Comparison of ENCODE assay signal across 13 mouse cellular contexts in the genomic region with DNA sequence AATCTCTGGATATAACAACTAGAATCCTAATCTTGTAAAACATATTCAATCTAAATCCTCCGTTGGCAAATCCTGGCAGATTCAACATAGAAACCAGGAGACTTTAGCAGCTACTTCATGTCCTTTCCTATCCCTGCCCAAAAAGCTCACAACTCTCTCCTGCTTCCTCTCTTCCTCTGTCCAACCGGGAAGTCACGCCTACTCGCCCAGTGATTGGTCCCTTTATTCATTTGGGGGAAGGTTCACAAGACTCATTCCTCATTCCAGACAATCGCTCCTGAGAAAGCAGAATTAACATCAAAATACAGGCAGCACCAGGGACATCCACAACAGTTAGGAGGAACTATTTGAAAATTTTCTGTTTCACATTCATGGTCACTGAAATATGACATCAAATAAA.
DNase-seq lines count a peak whose midpoint lies in the region; ATAC-seq lines count a peak whose summit lies in the region.
"Had no signal": no experiment of that assay in that cellular context is flagged by ENCODE, and none has a peak within 500 bp of the region (broad histone marks: within the 10 kb centered on the region; RNA-seq: fewer than 3 reads in every experiment).

No protein-coding gene starts in this region.

- no peak overlapping the region for H3K27ac ChIP-seq in hindbrain, embryonic 15.5 days (replicated peaks)
- no peak overlapping the region for H3K27ac ChIP-seq in neural tube, embryonic 12.5 days
- H3K27ac ChIP-seq in kidney, embryonic 14.5 days (ENCODE audit: low read depth, low read length) = no peak overlapping the region
- H3K27ac ChIP-seq: forebrain, embryonic 10.5 days; limb, embryonic 12.5 days; lung, embryonic 15.5 days had no signal

- no peak overlapping the region for H3K4me3 ChIP-seq in hindbrain, embryonic 15.5 days
- no peak overlapping the region for H3K4me3 ChIP-seq in neural tube, embryonic 12.5 days
- H3K4me3 ChIP-seq in kidney, embryonic 14.5 days (ENCODE audit: low read length) = no peak overlapping the region
- H3K4me3 ChIP-seq: forebrain, embryonic 10.5 days; limb, embryonic 12.5 days; lung, embryonic 15.5 days had no signal

- H3K27me3 ChIP-seq in hindbrain, embryonic 15.5 days = no peaks in the 10 kb centered on the region
- H3K27me3 ChIP-seq in neural tube, embryonic 12.5 days (replicated peaks) = no peaks in the 10 kb centered on the region
- no peaks in the 10 kb centered on the region for H3K27me3 ChIP-seq in kidney, embryonic 14.5 days (ENCODE audit: control insufficient read depth, insufficient read depth, low read length)
- H3K27me3 ChIP-seq: limb, embryonic 12.5 days; lung, embryonic 15.5 days had no signal

- DNase-seq in left cerebral cortex, postnatal 4 days = peak; percentile 4
- no peak for DNase-seq in left cerebral cortex, postnatal 25 days (ENCODE audit: low spot score in 2 of 2)
- DNase-seq in embryo, embryonic 11 days = peak; percentile 28
- DNase-seq in frontal cortex, postnatal 25 days (ENCODE audit: low spot score in 2 of 2) = no peak
- DNase-seq: heart, postnatal 14 days; kidney, adult 18-20 months had no signal

- no peaks in the 10 kb centered on the region for H3K9me3 ChIP-seq in hindbrain, embryonic 15.5 days
- no peaks in the 10 kb centered on the region for H3K9me3 ChIP-seq in neural tube, embryonic 12.5 days
- H3K9me3 ChIP-seq in kidney, embryonic 14.5 days (ENCODE audit: control insufficient read depth, low read length) = no peaks in the 10 kb centered on the region
- H3K9me3 ChIP-seq: forebrain, embryonic 10.5 days; limb, embryonic 12.5 days; lung, embryonic 15.5 days had no signal

- intact Hi-C loops in left cerebral cortex, postnatal 4 days (cut with DNase I) = no loop called here
- intact Hi-C loops in left cerebral cortex, postnatal 25 days (cut with DNase I) = no loop called here

- H3K36me3 ChIP-seq in hindbrain, embryonic 15.5 days = no peaks in the 10 kb centered on the region
- no peaks in the 10 kb centered on the region for H3K36me3 ChIP-seq in neural tube, embryonic 12.5 days
- no peaks in the 10 kb centered on the region for H3K36me3 ChIP-seq in kidney, embryonic 14.5 days (ENCODE audit: control insufficient read depth, insufficient read depth, low read length)
- H3K36me3 ChIP-seq: forebrain, embryonic 10.5 days; limb, embryonic 12.5 days; lung, embryonic 15.5 days had no signal

- WGBS in hindbrain, embryonic 15.5 days = 15% methylated on average over 5 of the region's 5 CpGs
- WGBS in neural tube, embryonic 12.5 days = 17% methylated on average over 5 of the region's 5 CpGs
- WGBS in kidney, embryonic 14.5 days = 29% methylated on average over 5 of the region's 5 CpGs

- 0 out of 2 replicates have a peak, but pooled peaks have one; percentile 34 for ATAC-seq in hindbrain, embryonic 15.5 days (ENCODE audit: low FRiP score, low read depth)
- peak; percentile 50; the same call in 1 of the 2 replicates for ATAC-seq in neural tube, embryonic 12.5 days (ENCODE audit: low FRiP score, low read depth)
- no peak for ATAC-seq in kidney, embryonic 14.5 days (ENCODE audit: low FRiP score, low TSS enrichment)
- ATAC-seq: activated CD4-positive, CD25-positive, alpha-beta regulatory T cell, adult 4 months had no signal

- peak overlapping the region; percentile 36 for H3K4me2 ChIP-seq in hindbrain, embryonic 15.5 days
- H3K4me2 ChIP-seq in neural tube, embryonic 12.5 days (replicated peaks) = no peak overlapping the region
- H3K4me2 ChIP-seq in kidney, embryonic 14.5 days (replicated peaks; ENCODE audit: low read depth, low read length) = no peak overlapping the region
- H3K4me2 ChIP-seq: limb, embryonic 12.5 days; lung, embryonic 15.5 days had no signal

- no peak overlapping the region for H3K9ac ChIP-seq in hindbrain, embryonic 15.5 days
- H3K9ac ChIP-seq in neural tube, embryonic 12.5 days = no peak overlapping the region
- H3K9ac ChIP-seq in kidney, embryonic 14.5 days (ENCODE audit: low read depth, low read length) = no peak overlapping the region
- H3K9ac ChIP-seq: limb, embryonic 12.5 days; lung, embryonic 15.5 days had no signal

- no peaks in the 10 kb centered on the region for H3K4me1 ChIP-seq in hindbrain, embryonic 15.5 days (replicated peaks)
- H3K4me1 ChIP-seq in neural tube, embryonic 12.5 days = no peaks in the 10 kb centered on the region
- no peaks in the 10 kb centered on the region for H3K4me1 ChIP-seq in kidney, embryonic 14.5 days (ENCODE audit: control insufficient read depth, insufficient read depth, low read length)
- H3K4me1 ChIP-seq: limb, embryonic 12.5 days; lung, embryonic 15.5 days had no signal

Comparison
In these comparisons a context has a peak if more than half of its experiments do, and no peak if none do; other contexts are left out.
1. DNase-seq: peak in left cerebral cortex, postnatal 4 days (single experiment) and embryo, embryonic 11 days (single experiment); none in left cerebral cortex, postnatal 25 days (0 of 2) and frontal cortex, postnatal 25 days (0 of 2).